Mouse (Mus musculus) liver, embryonic 11.5 days (tissue): ENCODE results near the gene Micall1. TPM values are rescaled to one million over a fixed set of nuclear protein-coding genes. Genes with fewer than 3 reads are reported as not detected.

Experiments
- ATAC-seq: fragments of 200-750 bp; cut with Nextera tagmentation; replicated peaks from 2 replicates; pipeline ENCODE4 v1.8.0; 2017; ENCODE audit warnings: moderate number of reproducible peaks, mild to moderate bottlenecking, moderate TSS enrichment, moderate library complexity; ENCODE audit not compliant: low FRiP score
- DNase-seq: peaks from one replicate; pipeline ENCODE4 v3.0.0-alpha.2; 2017; ENCODE audit warnings: low spot score
- H3K27ac ChIP-seq: fragments of 300-500 bp; sonication (generic); 2 replicates; pipeline ENCODE4 v1.5.1; 2014; ENCODE audit warnings: mild to moderate bottlenecking, low read depth, low read length, control low read depth
- H3K27me3 ChIP-seq: fragments of 300-500 bp; sonication (generic); replicated peaks from 2 replicates; pipeline ENCODE4 v1.6.1; 2014; ENCODE audit warnings: low read length, mixed read lengths; ENCODE audit not compliant: control insufficient read depth, insufficient read depth
- H3K36me3 ChIP-seq: fragments of 300-500 bp; sonication (generic); 2 replicates; pipeline ENCODE4 v1.6.1; 2014; ENCODE audit warnings: mild to moderate bottlenecking, low read length, moderate library complexity, mixed read lengths; ENCODE audit not compliant: control insufficient read depth, insufficient read depth
- H3K4me1 ChIP-seq: fragments of 300-500 bp; sonication (generic); replicated peaks from 2 replicates; pipeline ENCODE4 v1.6.1; 2014; ENCODE audit warnings: low read length, mixed read lengths; ENCODE audit not compliant: control insufficient read depth, insufficient read depth
- H3K4me2 ChIP-seq: fragments of 300-500 bp; sonication (generic); 2 replicates; pipeline ENCODE4 v1.6.1; 2014; ENCODE audit warnings: mild to moderate bottlenecking, control low read depth, moderate library complexity
- H3K4me3 ChIP-seq: fragments of 300-500 bp; sonication (generic); 2 replicates; pipeline ENCODE4 v1.5.1; 2014; ENCODE audit warnings: low read depth, low read length, control low read depth
- H3K9ac ChIP-seq: fragments of 300-500 bp; sonication (generic); 2 replicates; pipeline ENCODE4 v1.6.1; 2014; ENCODE audit warnings: low read depth, low read length, control low read depth
- H3K9me3 ChIP-seq: fragments of 300-500 bp; sonication (generic); 2 replicates; pipeline ENCODE4 v1.6.1; 2016; ENCODE audit warnings: low read length, inconsistent platforms, mixed read lengths; ENCODE audit not compliant: control insufficient read depth
- WGBS: fragments of 180-500 bp; shearing (Covaris S2); extraction: QIAGEN DNeasy Blood & Tissue Kit; methylation state at CpG from one replicate; pipeline ENCODE4 v1.1.7; 2014; 5-methylcytosine and 5-hydroxymethylcytosine counted together
- polyA plus RNA-seq: library from polyadenylated mRNA; unstranded; fragments of >200 nt; fragmentation: Nextera tagmentation; extraction: Ambion mirVana; gene quantifications from 2 replicates; pipeline ENCODE4 v1.2.1, GENCODE M21; 2014

Gene Micall1
- polyA plus RNA-seq, 1 experiment from 2014 or later = 4.1 TPM

DNA sequence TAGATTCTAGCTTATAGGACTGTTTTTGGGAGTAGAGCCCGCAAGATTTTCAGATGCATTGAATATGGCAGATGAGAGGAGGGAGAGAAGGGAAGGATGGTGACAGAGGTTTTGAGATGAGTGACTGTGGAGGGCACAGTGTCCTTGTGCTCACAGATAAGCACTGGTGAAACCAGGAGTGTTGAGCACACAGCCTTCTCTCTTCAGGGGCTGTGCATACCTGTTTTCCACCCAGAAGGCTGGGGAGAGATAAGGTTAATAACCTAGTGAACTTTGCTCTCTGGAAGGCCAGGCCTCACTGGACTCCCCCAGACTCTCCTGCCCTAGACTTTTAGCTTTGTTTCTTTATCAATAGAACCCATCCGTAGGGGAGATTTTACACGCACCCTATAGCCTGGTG, 40.3 kb upstream of the Micall1 start:
- peak; percentile 76 for ATAC-seq
- WGBS = 66% methylated on average over 3 of the region's 3 CpGs
- Histone ChIP-seq H3K27ac (peak overlapping the region; percentile 79), H3K4me3 (no peak overlapping the region), H3K27me3 (no peaks in the 10 kb centered on the region), H3K9me3 (no peaks in the 10 kb centered on the region), H3K9ac (no peak overlapping the region), H3K4me2 (peak overlapping the region; percentile 39), H3K4me1 (peaks cover 32% of the 10 kb centered on the region), H3K36me3 (no peaks in the 10 kb centered on the region)
- no peak for DNase-seq

DNA sequence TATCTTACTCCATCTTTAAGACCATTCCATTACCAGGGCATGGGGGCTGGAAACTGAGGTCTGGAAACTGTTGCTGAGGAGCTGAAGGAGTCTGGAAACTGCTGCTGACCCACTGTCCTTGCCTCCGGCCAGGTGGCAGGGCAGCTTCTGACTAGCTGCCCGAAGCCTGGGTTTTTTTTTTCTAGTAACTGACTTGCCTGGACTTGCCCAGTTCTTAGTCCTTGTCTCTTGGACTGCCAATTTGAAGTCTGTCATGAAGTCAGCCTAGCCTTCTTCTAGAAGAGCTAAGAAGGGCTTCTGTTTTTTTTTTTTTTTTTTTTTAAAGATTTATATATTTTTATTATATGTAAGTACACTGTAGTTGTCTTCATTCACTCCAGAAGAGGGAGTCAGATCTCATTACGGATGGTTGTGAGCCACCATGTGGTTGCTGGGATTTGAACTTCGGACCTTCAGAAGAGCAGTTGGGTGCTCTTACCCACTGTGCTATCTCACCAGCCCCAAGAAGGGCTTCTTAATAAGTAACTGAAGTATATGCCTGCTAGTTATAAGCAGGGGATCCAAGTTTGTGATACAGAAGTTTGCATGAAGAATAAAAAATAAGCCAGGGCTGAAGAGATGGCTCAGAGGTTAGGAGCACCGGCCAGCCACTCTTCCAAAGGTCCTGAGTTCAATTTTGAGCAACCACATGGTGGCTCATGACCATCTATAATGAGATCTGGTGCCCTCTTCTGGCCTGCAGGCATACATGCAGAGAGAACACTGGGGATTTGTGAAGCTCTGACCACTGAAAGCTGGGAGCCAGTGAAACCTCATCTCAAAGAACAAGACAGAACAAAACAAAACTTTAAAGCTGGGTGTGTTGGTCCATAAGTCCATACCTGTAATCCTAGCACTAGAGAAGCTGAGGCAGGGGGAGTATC, 37.3 kb upstream of the Micall1 start:
- H3K4me1 ChIP-seq = peaks cover 35% of the 10 kb centered on the region
- 60% methylated on average over 5 of the region's 5 CpGs for WGBS

DNA sequence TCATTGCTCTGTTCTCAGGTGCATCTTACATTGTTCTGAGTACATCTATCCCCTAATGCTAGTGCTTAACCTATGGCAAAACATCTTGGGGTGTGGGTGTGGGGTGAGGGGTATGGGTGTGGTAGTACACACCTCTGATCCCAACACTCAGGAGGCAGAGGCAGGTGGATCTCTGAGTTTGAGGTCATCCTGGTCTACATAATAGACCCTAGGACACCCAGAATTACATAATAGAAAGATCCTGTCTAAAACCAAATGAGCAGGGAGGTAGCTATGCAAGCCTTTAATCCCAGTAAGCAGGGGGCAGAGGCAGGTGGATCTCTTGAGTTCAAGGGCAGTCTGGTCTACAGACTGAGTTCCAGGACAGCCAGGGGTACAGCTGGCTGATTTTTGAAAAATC, 34.9 kb upstream of the Micall1 start:
- Histone ChIP-seq H3K9me3 (no peaks in the 10 kb centered on the region), H3K27ac (no peak overlapping the region), H3K4me3 (no peak overlapping the region), H3K4me2 (no peak overlapping the region), H3K4me1 (peaks cover 21% of the 10 kb centered on the region), H3K9ac (no peak overlapping the region), H3K36me3 (peaks cover 25% of the 10 kb centered on the region), H3K27me3 (no peaks in the 10 kb centered on the region)
- ATAC-seq (no peak), DNase-seq (no peak)

More for the DNA sequence above, 37.3 kb upstream of the Micall1 start:
- Histone ChIP-seq H3K27me3 (no peaks in the 10 kb centered on the region), H3K4me3 (no peak overlapping the region), H3K4me2 (no peak overlapping the region), H3K9me3 (no peaks in the 10 kb centered on the region), H3K36me3 (peaks cover under 1% of the 10 kb centered on the region; the same call in 1 of the 2 replicates), H3K27ac (no peak overlapping the region), H3K9ac (no peak overlapping the region)
- ATAC-seq (no peak), DNase-seq (no peak)

DNA sequence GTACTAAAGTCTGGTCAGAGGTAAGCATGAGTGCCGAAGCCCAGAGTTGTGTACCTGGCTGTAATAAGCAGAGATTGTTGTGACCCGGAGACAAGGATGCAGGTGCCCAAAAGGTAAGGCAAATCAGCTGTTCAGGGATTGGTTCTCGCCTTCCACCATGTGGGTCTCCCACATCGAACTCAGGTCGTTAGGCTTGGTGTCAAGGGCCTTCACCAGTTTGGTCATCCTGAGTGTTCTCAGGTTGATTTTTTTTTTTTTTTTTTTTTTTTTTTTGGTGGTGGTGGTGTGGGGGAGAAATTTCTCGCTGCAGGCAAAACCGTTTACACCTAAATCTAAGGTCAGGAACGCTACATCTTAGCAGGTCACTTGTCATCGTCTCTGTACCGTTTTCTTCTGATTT, 34.3 kb upstream of the Micall1 start:
- no peak for ATAC-seq
- Histone ChIP-seq H3K27ac (peak overlapping the region; percentile 64; the same call in 1 of the 2 replicates), H3K4me1 (peaks cover 18% of the 10 kb centered on the region), H3K4me3 (peak overlapping the region; percentile 96), H3K9me3 (no peaks in the 10 kb centered on the region), H3K9ac (peak overlapping the region; percentile 87), H3K27me3 (no peaks in the 10 kb centered on the region), H3K36me3 (peaks cover 31% of the 10 kb centered on the region), H3K4me2 (peak overlapping the region; percentile 94)
- 29% methylated on average over 10 of the region's 10 CpGs for WGBS
- no peak for DNase-seq

DNA sequence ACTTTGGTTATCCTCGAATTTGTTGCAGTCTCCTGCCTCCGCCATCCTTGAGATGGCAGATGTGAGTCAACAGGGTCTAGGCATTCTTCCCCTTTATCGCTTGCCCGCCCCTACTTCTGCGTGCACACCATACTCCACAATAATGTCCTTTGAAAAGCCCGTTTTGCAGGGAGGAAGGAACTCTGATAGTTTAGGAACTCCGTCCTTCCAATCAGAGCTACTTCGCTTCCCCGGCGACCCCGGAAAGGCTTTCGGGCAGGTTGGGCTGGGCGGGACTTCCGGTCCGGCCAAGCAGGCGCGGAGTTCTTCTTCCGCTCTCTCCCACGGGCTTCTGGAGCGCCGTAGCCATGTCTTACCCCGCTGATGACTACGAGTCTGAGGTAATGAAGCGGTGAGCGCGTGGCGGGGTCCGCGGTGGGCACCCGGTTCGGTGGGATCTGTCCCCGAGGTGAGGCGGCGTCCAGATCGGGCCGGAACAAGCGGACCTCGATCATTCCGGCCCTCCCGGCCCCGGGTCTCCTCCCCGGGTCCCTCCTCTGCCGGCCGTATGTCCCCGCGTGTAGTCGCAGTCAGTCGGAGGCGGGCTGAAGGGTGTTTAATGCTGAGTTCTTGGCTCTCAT, 33.7 kb upstream of the Micall1 start, which contains the start of gene Eif3l:
Gene Eif3l (plus strand): TSS at position 267 of the 620 bp plus-strand sequence.
- peak within 1 kb of the TSS; percentile 94 for H3K4me2 ChIP-seq
- H3K36me3 ChIP-seq = peaks cover 36% of the 10 kb centered on the region
- H3K9ac ChIP-seq = peak within 1 kb of the TSS; percentile 87
- H3K4me3 ChIP-seq = peak within 1 kb of the TSS; percentile 96
- ATAC-seq (peak; percentile 87), DNase-seq (peak; percentile 90)
- WGBS = under 1% methylated on average over 49 of the region's 49 CpGs
- H3K27me3 ChIP-seq = no peaks in the 10 kb centered on the region
- H3K27ac ChIP-seq = peak within 1 kb of the TSS; percentile 64
- peaks cover 18% of the 10 kb centered on the region for H3K4me1 ChIP-seq
- H3K9me3 ChIP-seq = no peaks in the 10 kb centered on the region

DNA sequence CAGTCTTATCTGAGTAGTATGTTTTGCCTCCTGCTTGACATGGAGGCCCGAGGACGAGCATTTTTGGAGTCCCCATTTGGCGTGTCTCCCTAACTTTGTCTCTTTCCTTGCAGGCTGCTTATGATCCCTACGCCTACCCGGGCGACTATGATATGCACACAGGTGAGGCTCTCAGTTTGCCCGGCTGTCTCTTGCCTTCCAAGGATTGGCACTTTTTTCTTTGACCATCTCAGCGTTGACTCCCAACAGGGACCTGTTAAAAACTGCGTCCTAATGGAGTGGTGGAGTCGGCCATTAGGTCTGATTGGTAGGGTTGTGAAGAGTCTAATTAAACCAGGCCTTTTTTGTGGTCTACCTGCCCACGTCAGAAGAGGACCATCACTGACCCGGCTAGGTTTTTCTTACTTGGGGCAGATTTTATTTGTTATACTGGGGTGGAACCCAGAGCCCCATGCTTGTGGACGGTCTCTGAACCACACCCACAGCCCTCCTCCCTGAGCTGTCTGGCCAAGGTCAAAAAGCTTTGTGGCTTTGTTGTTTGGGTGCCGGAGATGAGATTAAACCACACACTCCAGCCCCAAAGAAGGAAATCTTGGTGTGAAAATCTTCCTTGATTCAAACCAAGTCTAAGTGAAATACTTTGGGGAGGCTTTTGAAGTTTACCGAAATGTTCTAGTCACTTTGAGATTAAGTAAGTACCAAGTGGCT, 32.9 kb upstream of the Micall1 start:
- Histone ChIP-seq H3K9me3 (no peaks in the 10 kb centered on the region), H3K4me3 (peak overlapping the region; percentile 96), H3K27ac (peak overlapping the region; percentile 64), H3K36me3 (peaks cover 36% of the 10 kb centered on the region), H3K4me1 (peaks cover 18% of the 10 kb centered on the region), H3K4me2 (peak overlapping the region; percentile 94), H3K27me3 (no peaks in the 10 kb centered on the region), H3K9ac (peak overlapping the region; percentile 87)
- ATAC-seq (no peak), DNase-seq (no peak)
- WGBS = 26% methylated on average over 15 of the region's 15 CpGs

DNA sequence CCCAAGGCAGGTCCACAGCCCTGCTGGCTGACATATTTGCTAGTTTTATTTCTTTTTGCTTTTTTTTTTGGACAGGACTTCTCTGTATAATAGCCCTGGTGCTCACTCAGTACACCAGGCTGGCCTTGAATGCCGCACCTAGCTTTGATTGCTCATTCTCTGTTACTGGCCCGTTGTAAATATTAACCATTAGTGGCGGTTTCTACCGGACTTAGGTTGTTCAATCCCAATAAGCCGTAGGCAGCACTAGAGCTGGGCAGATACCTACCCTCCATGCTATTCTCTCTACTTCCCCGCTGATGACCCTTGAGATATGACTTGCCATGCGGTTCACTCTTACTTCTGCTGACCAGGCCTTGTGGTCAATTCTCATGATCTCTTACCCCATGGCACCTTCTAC, 29.1 kb upstream of the Micall1 start:
- WGBS = 91% methylated on average over 7 of the region's 7 CpGs
- H3K27ac ChIP-seq = no peak overlapping the region
- peaks cover 70% of the 10 kb centered on the region for H3K36me3 ChIP-seq
- H3K9ac ChIP-seq = no peak overlapping the region
- H3K9me3 ChIP-seq = no peaks in the 10 kb centered on the region
- no peaks in the 10 kb centered on the region for H3K27me3 ChIP-seq
- H3K4me1 ChIP-seq = peaks cover 16% of the 10 kb centered on the region
- DNase-seq (no peak), ATAC-seq (no peak)
- no peak overlapping the region for H3K4me2 ChIP-seq
- no peak overlapping the region for H3K4me3 ChIP-seq

DNA sequence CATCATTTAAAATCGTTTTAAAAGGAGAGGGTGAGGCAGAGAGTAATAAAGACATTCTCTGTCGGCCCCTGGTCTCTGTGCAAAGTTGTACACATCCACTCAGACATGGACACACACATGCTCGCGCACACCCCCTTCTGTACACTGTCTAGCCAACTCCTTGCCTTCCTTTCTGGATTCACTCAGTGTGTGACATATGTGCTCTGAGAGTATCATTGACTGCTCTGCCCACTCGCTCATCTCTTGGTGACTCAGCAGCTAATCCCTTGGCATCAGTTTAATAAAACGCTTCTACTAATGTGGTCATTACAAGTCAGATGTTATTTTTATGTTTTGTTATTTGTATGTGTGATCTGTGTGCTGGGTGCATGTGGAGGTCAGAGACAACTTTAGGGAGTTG, 16.4 kb upstream of the Micall1 start:
- Histone ChIP-seq H3K4me3 (no peak overlapping the region), H3K9me3 (no peaks in the 10 kb centered on the region), H3K27ac (no peak overlapping the region), H3K4me2 (no peak overlapping the region), H3K36me3 (peaks cover 57% of the 10 kb centered on the region), H3K27me3 (no peaks in the 10 kb centered on the region), H3K9ac (no peak overlapping the region), H3K4me1 (peaks cover 8% of the 10 kb centered on the region)
- ATAC-seq = no peak
- DNase-seq = no peak
- 93% methylated on average over 6 of the region's 6 CpGs for WGBS
